Mouse (Mus musculus): Measurements from ENCODE around the gene Trim43b. TPM values are rescaled to one million over a fixed set of nuclear protein-coding genes. Genes with fewer than 3 reads are reported as not detected.

Gene Trim43b
- polyA plus RNA-seq (2012; rRNA removed), result not detected in 2 replicates

DNA sequence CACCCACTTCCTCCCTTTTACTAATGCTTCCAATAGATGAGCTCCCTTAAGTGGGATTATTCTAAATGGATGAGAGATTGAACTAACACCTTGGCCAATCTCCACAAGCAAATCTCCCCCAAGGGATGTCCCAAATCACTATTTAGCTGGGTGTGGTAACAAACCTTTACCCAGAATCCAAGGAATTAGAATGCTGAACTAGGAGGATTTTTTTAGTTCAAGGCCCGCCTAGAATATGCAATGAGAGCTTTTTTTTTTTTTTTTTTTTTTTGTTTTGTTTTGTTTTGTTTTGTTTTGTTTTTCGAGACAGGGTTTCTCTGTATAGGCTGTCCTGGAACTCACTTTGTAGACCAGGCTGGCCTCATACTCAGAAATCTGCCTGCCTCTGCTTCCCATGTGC, at the start of gene Trim43b:
Gene Trim43b (minus strand): TSS at position 101 of the 400 bp plus-strand sequence.

Other genes with a start within 250 kb of the Trim43b start
- 0.23 and 0.43 TPM in 2 replicates for gene Bcl2a1a, start 135.9 kb downstream of the Trim43b start, polyA plus RNA-seq (2012; rRNA removed)
- gene Bcl2a1b, start 106.4 kb upstream of the Trim43b start, polyA plus RNA-seq (2012; rRNA removed), result 2.0 and 2.4 TPM in 2 replicates
- gene Gm29094, start 106.5 kb upstream of the Trim43b start, polyA plus RNA-seq (2012; rRNA removed), result not detected in 2 replicates
- gene Mthfs, start 117.8 kb upstream of the Trim43b start, polyA plus RNA-seq (2012; rRNA removed), result 12.0 and 12.9 TPM in 2 replicates